Mouse (Mus musculus) gastrocnemius, adult 18-20 months (tissue): Measurements from ENCODE around the gene Rbm47. TPM values are rescaled to one million over a fixed set of nuclear protein-coding genes. Genes with fewer than 3 reads are reported as not detected.

Experiments used
- DNase-seq: peaks from one replicate; pipeline ENCODE4 v3.0.0; 2021; ENCODE audit warnings: low spot score
- total RNA-seq, 2 experiments: library from RNA; stranded (reverse); gene quantifications; 2 replicates each; pipeline ENCODE4 v1.2.3; 2021

Gene Rbm47
- total RNA-seq, 2 experiments from 2014 or later: 0.57 to 0.66 TPM

DNA sequence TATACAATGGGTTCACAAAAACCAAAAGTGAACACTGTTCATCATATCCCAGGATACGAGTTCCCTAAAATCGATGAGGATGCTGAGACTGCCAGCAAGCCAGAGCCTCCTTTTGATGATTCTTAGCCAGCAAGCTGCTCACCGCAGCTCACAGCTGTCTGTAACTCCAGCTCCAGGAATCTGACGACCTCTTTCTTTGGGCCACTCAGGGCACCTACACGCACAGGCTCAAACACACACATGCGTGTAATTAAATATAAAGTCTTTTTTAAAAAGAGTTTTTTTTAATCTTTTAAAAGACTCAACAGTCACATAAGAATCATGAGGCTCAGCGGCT is 103.8 kb downstream of the Rbm47 start:
- DNase-seq: no peak

DNA sequence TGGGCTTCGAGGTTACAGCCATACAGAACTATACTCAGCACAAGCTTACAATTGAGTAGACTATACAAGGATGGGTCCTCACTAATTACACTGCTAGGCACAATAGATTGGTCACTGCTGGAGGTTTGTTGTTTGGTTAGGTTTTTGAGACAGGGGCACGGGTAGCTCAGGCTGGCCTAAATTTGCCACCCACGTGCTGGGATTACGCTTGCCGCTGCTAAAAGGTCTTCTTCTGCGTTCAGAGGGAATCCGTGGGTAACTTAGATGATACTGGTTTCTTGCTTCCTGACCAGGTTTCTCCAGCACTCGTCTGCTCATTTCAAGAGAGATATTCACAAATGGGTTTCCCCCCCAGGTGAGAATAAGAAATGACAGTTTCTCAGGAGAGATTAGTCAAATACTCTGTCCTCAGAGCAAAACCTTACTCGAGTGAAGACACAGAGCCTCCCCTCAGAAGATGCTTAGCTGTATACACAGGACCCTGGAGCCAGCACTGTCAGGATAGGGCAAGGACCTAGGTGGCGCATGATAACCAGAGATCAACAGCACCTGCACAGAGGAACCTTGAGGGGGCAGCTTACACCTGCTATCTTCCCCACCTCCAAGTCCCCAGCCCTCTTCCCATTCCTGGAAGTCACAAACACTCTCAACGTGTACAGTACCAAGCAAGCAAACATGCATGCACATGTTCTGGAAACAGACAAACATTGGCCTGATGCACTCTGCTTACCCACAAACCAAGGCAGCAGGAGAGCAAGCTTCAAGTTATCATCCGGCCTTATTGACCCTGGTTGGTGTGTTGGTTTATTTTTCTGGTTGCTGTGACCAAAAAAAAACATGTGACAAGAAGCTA is 104.6 kb downstream of the Rbm47 start:
- no peak for DNase-seq

DNA sequence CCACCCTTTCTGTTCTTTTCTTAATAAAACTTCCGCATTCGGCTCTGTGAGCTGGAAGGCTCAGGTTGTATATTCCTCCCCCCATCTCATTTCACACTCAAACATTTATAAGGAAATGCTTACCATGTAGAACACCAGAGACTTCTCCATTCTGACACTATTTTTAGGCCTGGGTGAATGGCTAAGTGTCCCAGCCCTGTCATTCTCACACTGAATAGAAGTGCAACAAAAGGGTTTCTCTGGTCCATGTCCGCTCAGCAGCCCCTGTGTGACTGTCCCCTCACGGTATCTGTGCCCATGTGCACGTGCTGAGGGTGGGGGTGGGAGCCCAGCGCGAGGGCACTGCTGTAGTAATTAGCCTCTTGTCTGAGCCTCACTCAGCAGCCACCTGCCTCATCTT is 105.7 kb downstream of the Rbm47 start:
- DNase-seq: no peak

DNA sequence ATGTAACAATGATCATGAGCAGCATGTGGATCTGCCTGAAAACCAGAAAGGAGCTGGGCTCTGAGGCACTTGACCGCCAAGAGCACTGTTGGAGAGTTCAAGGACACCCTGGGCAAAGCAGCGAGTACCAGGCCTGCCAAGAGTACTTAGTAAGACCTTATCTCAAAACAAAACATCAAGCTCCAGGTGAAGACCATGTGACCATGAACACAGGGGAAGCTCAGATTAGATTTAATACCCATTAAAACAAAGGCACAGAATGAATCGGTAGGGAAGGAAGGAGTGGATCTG is 110.0 kb downstream of the Rbm47 start:
- DNase-seq: no peak

DNA sequence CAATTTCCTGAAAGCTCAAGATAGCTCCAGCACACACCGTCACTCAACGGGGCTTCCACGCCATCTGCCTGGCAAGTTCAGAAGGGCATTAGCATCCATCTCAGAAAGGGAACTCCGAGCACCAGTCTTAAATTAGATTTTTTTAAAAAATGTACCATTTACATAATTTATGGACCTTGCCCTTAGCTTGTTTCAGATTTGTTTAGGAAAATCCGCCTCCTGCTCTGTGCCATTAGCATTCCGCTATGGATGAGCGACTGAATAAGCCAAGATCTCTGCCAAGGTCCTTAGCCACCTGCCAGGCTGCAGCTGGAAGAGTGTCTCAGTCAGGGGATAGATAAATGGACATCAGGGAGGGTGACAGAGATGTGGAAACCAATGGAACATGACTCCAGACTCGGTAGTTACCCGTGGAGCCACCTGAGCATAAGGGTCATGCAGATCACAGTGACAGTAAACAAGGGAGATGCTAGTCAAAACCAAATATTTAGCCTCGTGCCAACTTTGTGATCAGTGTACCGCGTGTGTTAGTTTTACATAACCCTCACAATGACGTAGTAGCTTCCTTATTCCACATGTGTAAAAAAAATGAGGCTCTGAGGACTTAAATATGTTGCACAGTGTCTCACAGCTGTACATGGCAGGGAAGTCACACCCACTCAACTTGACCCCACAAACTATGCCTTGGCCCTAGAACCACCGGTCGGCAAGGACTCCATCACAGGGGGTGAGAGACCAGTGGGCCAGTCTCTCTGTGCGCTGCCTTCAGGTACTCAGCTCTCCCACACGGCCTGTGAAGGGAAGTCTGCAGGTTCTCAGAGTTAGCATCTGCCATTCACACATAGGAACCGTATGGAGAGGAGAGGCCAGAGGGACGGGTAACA is 110.6 kb downstream of the Rbm47 start:
- DNase-seq: no peak

DNA sequence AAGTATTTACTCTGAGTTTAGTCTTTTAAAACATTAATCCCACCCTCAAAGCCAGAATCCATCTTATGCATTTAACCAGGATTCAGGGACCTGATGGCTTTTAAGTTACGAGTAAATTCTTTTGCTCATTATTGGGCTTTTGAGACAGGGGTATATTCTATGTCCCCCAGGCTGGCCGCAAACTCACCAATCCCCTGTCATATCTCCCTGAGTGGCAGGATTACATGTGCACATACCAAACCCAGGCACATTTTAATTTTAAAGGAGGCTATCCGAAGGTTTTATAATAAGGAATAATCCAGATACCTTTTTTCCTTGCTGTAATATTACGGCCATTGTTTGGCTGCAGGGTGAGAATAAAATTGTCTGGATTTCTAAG is 111.3 kb downstream of the Rbm47 start:
- DNase-seq: no peak

DNA sequence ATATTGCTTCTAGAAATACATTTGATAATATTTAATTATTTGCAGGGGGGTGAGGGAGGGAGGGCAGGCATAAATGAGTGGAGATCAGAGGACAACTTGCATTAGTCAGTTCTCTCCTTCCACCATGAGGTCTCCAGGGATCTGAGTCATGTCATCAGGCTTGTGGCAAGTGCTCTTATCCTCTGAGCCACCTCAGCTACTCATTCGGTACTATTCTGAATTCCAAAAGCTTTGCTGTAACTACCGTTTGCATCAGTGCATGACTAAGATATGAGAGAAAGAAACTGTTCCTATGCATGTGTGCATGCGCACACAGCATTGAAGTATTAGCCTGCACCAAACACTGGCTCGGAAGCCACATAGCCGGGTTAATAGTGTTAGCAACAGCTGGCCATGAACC is 114.1 kb downstream of the Rbm47 start:
- no peak for DNase-seq

DNA sequence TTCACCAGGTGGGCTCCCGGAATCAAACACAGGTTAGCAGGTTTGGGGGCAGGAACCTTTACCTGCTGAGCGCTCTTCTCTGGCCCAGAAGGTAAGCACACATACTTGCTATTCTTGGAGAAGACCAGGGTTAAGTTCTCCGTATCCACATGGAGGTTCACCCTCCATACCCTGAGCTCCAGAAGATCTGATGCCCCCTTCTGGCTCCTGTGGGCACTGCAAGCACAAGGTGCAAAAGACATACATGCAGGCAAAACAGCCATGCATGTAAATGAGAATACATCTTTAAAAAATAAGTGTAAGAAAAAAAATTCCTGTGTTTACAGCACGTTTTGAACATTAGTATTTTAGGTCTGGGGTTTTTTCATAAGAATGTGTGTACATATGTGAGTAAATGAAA is 116.2 kb downstream of the Rbm47 start:
- DNase-seq: no peak

DNA sequence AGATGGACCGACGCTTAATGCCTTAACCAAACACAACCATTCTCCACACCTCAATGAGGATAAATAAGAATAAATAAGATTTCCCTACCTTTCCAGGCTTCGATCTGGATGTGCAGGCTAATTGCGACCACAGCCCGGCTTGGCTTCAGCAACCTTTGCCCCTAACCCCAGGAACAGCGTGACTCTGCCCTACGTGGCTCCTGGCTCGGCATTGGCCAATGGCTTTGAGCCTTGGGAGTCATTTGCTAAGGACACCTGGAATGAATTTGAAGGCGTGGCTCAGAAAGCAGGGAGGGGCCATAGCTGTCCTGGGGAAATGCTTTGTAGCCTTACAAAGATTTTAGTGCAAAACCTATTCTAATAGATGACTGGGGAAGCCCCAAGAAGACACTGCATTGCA is 118.5 kb downstream of the Rbm47 start:
- no peak for DNase-seq

DNA sequence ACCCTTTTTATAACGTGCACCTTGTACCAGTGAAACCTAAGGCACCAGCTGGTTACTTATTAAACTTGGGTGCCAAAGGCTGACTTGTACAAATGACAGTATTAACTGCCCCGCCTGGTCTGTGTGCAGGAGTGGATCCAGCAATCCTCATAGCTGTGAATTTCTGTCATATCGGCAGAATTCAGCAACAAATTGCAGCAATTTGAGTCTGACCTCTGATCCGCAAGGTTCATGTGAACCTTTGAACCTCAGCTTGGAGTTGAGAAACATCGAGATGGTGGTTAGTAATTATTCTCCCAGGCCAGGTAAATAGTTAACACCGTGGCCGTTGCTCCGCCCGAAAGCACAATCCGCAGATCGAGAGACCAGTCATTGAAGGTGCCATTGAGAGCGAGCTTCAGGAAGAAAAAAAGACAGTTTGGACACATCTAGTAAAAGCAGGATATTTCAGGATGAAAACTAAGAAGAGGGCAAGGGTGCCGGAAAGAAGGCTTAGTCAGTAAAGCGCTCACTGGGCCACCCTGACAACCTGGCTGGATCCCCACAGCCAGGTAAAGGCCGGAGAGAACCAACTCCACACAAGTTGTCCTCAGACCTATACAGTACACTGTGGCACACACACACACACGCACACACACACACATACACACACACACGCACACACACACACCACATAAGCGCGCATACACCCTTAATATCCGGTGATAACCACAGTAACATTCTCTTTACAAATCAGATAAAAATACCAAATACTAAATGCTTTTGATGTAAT is 120.0 kb downstream of the Rbm47 start:
- peak; percentile 23 for DNase-seq

DNA sequence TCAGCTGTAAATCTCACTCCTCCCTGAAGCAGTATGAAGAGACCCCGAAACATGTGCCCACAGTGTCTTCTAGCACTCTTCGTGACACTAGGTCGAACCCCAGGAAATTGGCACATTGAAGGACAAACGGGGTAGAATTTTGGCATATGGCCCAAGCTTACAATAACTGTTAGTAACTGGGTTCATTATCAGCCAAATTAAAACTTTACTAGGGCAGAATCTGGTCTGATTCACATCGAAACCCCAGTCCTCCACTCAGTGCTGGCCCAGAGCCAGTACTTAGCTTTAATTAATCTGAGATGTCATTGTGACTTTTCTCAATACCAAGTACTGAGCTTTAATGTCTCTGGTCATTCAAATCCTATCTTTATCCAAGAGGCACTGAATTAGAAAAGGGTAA is 122.1 kb downstream of the Rbm47 start:
- no peak for DNase-seq

DNA sequence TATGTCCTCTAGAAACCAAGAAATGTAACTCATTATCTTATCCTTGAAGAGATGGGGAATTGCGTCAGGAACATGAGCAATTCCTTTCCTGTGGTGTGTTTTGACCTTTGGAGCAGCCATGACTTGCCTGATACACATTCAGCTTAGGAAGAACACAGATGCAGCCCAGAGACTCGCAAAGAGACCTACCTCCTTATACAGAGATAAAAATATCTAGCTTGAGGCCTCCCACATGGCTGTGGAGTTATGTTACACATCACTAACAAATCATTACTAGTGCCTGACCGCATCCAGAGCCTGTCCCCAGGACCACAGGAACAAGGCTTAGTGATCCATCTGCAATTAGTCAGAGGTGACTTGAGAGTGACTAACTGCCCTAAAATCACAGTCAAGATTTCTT is 126.6 kb downstream of the Rbm47 start:
- no peak for DNase-seq

DNA sequence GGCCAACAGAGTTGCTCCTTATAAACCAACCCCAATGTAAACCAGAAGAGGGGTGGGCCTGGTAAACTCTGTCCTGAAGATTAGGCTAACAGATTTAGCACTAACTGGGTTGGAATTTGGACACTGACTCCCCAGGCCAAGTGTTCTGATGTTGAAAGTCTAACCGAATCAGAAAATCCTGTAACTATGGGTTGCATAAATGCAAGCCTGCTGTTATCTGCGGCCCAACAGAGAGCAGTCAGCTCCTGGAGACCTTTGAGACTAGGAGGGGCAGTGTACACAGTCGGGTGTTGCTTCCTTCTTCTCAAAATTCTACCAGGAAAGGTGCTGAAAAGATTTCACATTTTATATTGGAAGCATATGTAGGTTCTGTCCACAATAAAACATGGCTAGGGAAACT is 129.0 kb downstream of the Rbm47 start:
- no peak for DNase-seq

DNA sequence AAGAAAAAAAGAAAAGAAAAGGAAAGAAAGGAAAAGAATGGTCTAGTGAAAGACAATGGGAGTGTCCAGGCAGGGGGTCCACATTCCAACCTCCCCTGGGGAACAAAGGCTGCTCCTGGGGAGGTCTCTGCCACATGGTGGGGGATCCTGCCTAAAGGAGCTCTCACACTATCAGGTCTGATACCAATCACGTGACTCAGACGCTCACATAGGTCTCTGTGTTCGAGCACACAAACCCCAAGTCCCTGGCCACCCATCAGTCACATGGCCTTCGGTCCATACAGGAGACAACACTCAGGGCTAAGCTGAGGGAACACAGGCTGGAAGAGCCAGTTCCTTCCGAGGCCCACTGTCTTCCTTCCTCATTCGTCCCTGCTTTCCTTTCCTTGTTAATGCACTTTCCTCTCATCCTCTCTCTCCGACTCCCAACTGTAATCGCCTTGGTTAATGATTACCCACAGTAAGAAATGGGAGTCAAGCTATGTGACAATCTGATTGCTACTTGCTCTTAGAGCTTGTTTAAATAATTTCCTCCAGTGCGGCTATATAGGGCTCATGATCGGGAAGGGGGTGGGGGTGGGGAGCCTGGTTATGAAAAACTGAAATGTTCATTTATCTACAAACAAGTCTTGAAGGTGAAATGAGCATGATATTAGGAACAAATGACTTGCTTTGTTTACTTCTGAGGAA is 130.1 kb downstream of the Rbm47 start:
- no peak for DNase-seq

DNA sequence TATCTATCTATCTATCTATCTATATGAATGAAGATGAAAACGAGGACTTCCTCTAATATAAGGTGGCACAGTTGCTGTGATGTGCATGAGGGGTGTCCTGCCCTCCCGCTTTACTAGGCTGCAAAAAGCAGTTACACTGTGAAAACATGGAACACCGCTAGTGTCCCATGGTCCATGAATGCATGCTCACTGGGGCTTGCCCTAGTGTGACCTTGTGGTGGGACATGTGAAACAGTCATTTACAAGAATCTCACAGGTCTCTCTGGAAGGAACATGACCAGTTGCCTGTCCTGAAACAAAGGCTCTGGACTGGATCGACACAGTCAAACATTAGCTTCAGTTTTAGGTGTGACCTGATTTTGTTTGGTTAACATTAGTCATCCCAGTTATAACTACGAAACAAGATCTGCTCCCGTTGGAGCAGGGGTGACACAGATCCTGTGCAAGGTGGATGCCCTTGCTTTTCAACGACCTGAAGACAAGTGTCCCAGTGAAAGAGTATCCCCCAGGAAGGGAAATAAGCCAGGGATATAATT is 132.1 kb downstream of the Rbm47 start:
- DNase-seq: no peak

DNA sequence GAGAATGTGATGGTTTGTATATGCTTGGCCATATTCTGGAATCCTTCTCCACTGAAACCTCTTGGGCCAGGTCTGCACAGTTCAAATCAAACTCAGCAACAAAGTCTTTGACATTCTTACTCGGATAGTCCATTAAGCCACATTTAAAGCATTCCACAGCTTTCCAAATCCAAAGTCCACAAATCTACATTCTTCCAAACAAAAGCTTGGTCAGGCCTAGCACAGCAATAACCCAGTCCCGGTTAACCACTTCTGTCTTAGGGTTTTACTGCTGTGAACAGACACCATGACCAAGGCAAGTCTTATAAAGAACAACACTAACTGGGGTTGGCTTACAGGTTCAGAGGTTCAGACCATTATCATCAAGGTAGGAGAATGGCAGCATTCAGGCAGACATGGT is 133.1 kb downstream of the Rbm47 start:
- DNase-seq: no peak

DNA sequence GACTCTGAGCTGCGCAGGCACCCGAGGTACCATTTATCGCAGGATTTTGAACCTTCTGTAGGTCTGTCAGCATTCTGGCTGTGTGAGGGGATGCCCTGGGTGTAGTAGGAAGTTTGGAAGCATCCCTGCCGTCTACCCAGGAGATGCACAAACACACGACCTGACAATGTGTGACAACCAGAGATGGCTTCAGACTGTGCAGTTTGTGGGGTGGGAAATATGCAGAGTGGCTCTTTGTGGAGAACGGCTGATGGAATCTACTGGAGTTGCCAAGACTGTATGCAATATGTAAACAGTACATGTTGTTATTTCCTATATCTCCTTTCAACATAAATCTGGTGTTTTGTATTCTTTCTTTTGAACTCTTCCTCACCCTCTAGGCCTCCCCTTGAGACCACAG is 135.9 kb downstream of the Rbm47 start:
- no peak for DNase-seq

DNA sequence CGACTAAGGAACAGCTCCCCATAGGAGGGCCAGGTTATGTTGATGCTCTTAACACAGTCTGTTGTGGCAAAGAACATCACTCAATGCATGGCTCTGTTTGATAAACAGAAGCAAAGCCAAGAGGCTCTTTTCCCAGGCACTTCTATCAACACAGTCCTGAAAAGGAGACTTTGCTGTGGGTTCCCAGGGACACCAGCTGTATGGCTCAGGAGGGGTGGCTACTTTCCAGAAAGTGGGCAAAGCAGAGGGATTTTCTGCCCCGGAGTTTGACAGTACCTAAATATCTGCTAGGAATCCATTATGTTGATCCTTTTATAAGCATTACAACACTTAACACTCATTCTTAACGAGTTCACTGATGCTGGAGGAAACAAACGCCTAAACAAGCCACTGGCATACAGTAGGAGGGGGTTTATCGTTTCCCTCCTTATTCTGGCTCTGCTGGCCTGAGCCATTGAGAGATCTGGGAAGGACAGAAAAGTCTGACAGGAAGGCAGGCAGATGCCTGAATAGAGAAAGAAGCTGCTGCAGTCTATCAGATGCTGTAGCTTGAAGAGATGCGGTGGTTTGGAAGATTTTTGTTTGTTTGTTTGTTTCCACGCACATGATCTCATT is 136.4 kb downstream of the Rbm47 start:
- DNase-seq: no peak

DNA sequence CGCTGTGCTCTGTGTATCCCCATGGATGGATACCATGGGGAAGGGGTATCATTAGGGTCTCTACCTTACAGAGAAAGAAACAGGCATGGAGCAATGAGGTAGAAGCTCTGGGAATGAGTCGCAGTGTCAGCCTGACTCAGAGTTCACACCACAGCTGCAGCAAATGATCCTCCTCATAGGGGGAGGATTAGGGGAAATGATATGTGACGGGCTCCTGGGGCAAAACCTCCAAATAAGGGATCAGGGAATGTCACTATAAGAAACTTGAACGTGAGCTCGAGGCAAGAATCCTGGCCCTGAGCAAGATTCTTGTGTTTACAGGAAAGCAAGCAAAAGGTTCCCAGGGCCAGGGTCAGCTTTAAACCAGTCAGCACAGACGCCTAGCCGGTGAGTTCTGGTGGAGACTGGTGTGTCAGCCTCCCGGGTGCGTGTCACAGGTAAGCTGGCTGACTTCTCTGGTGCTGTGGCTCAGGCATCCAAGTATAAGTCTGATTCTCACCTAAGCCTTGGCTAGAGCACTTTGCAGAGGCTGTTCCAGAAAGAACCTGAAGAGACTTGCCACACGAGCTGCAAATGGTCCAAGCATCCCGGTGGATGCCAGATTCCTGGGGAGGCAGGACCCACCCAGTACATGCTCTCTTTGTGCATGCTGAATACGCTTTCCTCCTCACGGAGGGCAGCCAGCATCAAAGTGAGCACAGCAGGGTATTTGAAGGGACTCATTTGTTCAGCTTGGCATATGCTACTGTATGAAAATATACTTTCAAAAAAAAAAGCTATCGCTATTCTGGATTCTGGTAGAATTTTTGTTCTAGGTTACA is 138.3 kb downstream of the Rbm47 start:
- DNase-seq: no peak

DNA sequence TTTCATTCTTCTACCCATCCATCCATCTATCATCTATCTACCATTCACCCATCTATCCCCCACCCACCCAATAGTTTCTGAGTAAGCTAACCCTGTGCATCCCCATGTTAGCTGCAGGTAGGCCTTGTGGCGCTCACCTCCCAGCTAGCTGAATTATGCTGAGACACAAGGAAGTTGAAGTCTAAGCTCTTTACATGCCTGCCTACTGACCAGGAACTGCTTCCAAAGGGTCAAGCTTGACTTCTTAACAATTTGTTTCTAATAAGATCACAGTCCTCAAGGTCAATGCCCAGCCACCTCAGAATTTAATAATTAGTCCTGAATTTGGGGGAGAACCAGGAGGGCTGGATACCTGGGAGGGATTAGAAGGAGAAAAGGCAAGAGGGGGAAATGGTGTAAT is 140.1 kb downstream of the Rbm47 start:
- no peak for DNase-seq
